Mouse (Mus musculus): ENCODE measurements around the gene Btrc.

DNA sequence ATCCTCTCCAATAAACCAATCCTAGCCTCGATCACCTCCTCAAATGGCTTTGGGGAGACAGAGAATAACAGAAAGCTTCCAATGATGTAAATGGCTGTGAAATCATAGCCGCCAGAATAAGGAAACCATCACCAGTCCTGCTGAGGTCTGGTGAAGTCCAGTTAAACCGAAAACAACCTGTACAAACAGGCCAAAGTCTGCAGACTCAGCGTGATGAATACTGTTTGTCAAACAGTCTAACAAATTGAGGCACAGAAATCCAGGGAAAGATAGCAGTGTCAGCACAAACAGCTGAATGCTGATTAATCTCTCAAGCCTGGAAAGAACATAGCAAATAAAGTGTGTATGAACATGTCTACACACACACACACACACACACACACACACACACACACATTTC is 15.3 kb upstream of the Btrc start:
- TF ChIP-seq CTCF (IDR thresholded peaks at IDR 0.05; ENCODE audit: low read depth) (no peak), EP300 (optimal IDR thresholded peaks at IDR 0.05) (no peak)
